Mouse (Mus musculus) lung, postnatal 14 days (tissue): ENCODE data around the gene Wdr53.
"Not testable (repeated sequence)": the region's sequence is repeated elsewhere in the genome, so short reads cannot be mapped to it uniquely, and the experiment has no call there.

Experiments used
- DNase-seq: peaks from one replicate; pipeline ENCODE4 v3.0.0; 2021

The Wdr53 gene

DNA sequence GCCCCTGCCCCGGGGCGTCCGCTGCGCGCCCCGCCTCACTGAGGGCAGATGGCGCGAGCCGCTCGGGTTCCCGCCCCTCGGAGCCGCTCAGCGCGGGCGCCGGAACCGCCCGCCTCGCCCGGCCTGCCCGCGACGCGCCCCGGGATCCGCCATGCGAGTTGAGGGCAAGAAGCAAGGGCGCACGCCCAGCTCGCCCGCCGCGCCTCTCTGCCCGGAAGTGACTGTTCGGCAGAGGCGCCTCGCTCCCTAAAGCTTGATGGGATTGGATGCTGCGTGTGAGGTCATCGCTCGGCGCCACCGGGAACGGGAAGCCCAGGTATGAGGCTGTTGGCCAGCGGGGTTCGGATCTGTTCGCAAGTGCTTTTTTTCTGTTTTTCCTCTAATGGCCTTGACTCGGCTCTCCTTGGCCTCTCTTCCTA lies at the start of gene Wdr53, which contains the start of gene Fbxo45:
Gene Wdr53 (plus strand): TSS at position 276 of the 419 bp plus-strand sequence.
Gene Fbxo45 (minus strand): TSS at position 207 of the 419 bp plus-strand sequence.
- peak; percentile 96 for DNase-seq

DNA sequence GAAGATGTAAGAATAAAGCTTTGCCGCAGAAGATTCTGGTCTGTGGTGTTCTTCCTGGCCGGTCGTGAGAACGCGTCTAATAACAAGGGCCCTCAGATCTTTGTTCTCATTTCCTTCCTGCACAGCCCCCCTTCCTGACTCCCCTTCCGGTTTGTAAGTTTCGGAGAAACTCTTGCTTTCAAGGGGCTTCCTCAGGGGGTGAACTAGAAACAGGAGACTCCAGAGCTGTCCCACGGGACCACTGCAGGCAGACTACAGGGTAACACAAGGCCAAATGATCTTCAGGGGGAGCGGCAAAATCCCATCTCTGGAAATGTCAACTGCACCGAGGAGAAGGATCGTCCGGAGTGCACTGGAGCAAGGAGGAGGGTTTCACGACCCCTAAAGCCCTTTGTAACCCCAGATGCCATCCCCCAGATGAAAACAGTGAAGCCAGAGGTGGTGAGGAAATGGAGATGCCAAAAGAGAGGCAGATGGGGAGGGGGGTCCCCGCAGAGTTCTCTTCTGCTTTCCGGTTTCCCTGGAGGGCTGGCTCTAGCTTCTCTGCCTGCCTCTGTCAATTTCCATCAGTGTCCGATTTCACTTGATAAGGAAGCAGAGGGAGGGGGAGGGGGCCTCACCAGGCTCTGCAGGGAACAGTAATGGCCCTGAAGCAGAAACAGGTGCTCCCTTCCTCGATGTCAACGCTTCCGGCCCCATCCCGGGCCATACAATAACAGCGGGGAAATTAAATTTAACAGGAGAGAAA lies 46.6 kb upstream of the Wdr53 start:
- peak; percentile 49 for DNase-seq

DNA sequence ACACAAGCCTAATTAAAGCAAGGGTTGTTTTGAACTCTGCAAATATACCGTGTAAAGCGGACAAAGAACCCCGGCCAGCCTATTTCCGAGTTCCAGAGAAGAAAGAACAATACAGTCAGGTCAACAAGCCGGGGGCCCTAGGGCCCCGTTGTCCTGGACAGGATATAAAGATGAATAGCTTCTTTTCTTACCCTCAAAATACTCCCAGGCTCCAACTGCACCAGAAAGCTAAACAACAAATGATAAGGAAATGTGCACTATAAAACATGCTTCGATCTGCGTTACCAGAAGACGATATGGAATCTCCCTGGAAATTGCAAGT lies 46.1 kb upstream of the Wdr53 start:
- no peak for DNase-seq

DNA sequence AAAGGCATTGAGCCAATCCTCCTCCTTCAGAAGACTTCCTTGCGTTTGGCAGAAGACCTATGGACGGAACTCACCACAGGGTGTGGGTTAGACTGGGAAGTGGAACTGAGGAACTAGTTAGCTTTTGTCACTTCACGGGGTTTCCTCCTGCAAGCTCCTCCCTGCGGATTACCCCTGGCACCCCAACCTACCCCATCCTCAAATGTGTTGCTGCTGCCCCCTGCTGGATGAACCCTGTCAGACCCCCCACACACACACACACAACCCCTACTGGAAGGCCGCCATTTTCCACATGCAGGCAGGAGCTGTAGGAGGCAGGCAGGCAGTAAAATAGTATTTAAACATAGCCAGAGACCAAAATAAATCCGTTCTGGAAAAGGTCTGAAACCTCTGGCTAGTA lies 44.3 kb upstream of the Wdr53 start:
- peak; percentile 81 for DNase-seq

DNA sequence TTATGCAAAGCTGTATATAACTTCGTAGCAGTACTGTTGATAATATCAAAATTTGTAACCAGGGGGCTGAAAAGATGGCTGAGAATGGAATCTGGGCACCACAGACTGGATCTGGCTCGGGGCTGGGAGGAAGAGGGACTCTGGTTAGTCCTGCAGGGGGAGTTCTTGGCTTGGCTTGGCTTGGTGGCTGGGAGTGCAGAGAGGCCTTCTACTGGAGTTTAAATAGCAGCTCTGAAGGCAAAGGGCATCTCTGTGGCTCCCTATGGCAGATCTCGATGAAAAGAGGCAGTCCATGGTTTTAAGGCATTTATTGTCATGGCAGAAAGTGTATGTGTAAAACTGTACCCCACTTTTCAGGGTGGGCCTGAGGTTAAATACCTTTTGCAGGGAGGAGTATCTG lies 42.1 kb upstream of the Wdr53 start:
- peak; percentile 31 for DNase-seq

DNA sequence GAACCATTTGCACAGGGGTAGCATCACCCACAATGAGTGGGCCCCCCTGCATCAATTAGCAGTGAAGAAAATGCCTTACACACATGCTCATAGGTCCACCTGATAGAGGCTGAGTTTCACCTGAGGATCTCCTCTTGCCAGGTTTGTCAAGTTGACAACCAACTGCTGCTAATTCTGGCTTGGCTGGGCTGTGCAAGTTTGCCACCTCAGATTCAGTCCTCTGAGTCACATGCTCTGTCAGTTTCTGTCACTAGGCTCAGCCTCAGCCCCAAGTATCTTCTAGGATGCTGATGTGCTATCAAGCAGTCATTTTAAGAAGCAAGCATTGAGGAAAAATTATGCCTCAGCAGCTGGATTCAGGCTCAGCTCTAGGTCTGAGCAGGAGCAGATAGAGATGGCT lies 32.9 kb upstream of the Wdr53 start:
- no peak for DNase-seq

DNA sequence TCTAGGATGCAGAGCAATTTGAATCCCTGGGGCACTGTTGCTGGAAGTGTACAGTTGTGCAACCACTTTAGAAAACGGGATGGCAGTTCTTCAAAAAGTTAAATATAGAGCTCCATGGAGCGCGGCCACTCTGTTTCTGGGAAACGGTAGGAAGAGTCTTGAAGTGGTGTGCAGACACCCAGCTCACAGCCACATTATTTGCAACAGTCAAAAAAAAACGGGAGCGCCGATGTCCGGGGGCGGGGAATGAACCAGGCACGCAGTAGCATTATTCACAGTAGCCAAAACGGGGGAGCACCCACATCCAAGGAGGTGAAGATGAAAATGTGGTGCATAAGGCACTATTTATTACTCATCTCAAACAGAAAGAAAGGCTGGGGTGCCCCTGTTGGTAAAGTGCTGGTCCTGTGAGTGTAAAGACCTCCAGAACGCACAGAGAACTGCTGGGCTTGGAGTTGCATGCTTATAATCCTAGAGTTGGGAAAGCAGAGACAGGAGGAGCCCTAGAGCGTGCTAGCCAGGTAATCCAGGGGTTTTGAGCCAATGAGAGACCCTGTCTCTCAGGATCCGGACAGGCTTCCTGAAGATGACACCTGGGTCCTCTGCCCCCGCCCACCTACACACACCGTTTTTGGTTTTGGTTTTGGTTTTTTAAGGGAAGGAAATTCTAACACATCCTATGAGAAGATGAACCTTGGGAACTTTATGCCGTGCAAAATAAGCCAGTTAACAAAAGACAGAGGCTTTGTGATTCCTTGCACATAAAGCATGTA lies 32.0 kb upstream of the Wdr53 start:
- DNase-seq, result no peak

DNA sequence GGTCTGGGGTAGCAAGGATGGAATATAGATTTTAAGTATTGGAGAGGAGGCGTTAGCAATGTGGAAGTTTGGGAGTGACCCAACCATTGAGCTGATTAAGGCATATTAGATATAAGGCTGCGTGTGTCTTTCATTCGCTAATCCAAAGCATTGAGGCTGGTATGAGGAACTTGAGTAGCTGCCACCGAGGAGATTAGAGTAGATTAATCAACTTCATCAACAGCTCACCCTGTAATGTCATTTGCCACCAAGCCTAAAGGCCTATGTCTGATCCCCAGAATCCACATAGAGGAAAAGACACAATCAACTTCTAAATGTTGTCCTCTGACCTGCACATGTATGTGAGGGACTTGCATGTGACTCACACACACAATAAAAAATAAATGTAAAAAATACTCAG lies 25.2 kb upstream of the Wdr53 start:
- DNase-seq, result no peak

DNA sequence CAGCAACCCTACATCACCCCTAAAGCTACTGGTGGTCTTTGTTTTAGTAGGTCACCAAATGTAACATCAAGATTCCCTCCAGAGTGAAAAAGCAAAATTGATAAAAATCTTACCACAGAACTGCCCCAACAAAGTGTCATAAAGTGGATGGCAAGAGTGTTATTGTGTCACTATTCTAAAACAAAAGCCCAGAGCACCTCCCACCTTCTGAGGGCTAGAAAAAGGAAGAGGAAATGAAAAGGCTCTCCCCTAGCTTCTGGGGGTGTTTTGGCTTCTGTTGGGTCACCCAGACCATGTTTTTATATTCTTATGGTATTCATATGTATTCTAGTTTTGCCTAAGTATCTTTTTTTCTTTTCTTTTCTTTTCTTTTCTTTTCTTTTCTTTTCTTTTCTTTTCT lies 24.6 kb upstream of the Wdr53 start:
- no peak for DNase-seq

DNA sequence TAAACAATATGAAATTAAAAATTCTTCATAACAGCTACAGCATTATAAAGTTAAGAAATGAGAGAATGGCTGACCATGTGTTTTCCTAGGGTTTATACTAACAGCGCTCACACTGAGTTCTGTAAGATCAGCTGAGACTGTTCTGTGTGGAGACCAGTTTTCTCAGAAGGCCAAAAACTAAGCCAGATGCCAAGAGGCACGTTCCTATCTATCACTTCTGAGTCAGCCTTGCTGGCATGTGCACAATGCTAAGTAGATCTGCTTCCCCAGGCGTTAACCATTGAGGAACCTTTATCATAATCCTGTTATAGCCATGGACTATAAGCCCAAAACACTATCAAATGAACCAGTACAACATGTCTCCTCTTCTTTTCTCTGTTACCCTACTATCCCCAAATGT lies 15.0 kb upstream of the Wdr53 start:
- DNase-seq, result not testable (repeated sequence)

DNA sequence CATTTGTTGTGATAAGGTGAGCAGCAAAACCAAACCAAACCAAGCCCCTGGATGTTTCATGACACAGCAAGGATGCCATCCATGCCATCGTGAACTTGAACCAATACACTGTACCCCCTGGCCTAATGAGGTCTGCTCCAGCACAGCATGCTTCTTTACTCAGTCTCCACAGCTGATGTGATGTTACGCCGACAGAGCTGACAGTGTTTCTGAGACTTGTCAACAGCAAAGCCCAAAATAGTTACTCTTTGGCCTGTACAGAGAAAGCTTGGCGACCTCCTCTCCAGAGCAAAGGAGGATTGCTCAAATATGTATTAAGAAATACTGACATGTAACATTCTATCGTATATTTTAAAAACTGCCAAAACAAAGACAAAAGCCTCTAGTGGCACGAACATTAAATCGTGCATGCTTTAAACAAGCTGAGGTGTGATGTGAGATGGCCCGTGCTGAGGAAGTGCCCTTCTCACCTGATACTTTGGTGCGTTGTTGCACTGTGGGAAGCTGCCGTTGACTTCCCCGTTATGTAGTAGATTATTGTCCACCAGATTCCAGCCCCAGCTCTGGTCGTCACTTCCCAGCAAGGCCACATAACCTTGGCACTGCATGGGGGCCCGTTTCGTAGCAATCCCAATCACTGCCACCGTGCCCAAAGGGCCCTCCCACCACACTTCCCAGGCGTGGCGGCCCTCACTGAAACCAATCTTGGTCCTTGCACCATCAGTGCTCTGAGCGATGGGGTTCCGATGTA lies 8.9 kb upstream of the Wdr53 start:
- peak; percentile 28 for DNase-seq

DNA sequence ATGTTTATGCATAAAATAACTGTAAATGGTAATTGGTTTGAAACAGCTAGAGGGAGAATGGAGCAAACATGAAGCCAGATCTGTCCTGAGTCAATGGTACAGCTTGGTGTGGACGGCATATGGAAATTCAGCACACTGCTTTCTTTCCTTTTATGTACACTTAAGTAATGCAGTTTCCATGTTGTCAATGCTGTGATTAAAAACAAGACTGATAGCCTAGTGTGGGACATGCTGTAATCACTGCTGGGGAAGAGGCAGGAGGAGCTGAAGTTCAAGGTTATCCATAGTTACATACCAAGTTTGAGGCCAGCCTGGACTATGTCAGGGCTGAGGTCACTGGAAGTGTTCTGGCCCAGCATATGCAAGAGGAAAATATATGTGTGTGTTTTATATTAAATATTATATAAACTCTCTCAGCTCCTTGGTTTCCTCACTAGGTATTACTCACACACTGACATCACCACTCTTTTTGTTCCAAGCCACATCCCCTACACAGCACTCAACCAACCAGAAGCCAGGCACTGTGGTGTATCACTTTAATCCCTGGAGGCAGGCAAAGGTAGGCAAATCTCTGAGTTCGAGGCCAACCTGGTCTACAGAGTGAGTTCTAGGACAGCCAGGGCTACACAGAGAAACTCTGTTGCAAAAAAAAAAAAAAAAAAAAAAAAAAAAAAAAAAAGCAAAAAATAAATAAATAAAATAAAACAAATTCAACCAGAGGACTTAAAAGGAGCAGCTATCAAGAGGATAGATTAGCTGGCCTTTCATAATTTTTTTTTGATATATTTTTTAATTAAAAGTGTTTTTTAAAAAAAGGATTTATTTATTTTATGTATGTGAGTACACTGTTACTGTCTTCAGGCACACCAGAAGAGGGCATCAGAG lies 7.4 kb upstream of the Wdr53 start:
- DNase-seq, result no peak

DNA sequence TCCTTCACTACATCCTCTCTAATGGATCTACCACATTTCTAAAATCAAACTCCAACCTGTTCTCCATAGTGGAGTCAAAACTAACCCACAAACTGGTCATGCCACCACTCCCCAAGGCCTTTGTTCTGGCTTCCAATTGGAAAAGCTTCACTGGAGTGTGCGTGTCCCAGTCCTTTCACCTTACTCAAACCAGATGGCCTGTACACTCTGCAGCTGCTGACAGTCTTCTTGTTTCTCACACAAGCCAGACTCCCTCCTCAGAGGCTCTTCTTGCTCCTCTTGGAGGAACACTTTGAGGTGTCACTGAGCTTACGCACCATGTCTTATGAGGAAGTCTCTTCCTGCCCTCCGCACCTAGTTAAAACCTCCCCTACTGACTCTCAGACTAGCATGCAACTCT lies 3.1 kb upstream of the Wdr53 start:
- no peak for DNase-seq

DNA sequence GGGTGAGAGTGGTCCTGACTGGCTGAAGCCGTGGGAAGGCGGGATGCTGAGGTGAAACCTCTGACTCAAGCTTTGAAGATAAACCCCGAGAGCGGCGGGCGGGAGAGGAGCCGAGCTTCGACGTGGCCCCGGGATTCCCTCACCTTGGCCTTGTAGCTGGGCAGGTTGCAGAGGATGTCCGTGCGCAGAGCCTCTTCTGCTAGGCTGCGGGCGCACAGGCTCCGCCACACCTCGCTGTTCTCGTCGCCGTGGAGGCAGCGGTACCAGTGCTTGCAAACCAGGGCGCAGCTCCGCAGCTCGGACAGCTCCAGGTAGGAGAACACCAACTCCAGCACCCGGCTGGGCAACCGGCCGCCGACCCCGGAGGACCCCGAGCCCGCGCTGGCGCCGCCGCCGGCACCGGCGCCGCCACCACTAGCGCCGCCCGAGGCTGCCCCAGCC lies 656 bp upstream of the Wdr53 start:
- DNase-seq, result peak; percentile 33

DNA sequence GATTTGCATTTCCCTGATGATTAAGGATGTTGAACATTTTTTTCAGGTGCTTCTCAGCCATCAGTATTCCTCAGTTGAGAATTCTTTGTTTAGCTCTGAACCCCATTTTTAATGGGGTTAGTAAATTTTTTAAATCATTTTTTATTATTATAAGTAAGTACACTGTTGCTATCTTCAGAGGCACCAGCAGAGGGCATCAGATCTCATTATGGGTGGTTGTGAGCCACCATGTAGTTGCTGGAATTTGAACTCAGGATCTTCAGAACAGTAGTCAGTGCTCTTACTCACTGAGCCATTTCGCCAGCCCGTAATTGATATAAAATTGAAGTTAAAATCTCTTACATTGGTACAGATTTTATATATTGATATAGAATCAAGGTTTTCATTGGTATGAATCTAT lies 17.2 kb downstream of the Wdr53 start:
- DNase-seq, result peak; percentile 45

DNA sequence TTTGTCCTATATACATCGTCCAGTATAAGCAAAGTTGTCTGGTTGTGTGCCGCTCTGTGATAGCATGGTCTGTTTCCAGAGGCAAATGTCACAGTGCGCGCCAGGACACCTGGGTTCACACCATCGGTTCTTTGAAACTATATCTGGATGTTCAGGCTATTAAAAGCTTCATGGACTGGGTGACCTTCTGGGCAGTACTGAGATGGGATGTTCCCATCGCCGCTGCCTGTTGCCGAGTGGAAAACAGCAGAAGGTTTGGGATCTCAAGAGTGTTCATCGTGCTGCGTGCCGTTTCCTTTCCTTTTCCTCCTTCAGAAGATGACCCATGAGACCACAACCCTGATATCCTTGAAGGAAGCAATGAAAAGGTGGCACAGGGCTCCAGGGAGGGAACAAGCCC lies 24.3 kb downstream of the Wdr53 start, which contains the start of gene Smco1:
Gene Smco1 (plus strand): TSS at position 178 of the 400 bp plus-strand sequence.
- DNase-seq, result no peak

DNA sequence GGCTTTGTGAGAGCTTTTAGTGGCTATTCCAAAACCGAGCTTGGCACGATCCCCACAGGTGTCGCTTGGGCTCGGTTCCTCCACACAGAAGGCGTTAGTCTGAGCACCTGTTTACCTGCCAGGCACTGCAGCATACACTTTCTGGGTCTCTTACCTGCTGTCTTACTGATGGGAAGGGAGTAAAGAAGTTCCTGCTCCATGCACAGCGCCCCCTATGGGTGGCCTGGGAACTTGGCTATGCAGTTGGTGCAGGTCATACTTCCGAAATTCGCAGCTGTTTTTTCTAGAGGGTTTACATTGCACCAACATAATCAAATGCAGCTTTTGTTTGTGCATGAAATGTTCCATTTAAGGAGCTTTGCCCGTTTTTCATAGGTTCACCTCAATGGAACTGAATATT lies 26.3 kb downstream of the Wdr53 start:
- DNase-seq, result peak; percentile 10

DNA sequence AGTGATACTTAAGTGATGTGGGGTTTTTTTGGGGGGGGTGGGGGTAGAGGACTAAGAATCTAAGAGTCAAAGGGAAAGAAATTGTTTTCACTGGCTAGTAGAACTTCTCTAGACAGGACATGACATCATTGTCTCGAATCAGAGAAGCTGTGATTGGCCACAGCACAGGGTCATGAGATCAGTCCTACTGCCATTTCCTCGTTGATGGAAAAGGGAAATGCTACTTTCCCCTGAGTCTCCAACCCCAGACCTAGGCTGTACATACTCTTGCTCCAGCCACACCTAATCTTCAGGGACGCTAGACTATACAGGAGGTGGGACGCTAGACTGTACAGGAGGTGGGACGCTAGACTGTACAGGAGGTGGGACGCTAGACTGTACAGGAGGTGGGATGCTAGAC lies 28.0 kb downstream of the Wdr53 start:
- DNase-seq, result no peak

DNA sequence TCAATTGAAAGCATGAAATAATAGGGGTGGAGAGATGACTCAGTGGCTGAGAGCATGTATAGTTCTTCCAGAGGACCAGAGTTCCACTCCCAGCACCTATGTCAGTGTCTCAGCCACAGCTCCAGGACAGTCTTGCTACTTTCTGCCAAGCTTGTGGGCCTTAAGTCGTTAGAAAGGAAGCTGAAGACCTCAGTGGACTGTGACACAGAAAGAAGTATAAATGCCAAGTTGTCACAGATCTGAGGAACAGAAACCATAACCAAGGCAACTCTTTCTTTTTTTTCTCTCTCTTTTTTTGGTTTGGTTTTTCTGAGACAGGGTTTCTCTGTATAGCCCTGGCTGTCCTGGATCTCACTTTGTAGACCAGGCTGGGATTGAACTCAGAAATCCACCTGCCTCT lies 28.8 kb downstream of the Wdr53 start:
- DNase-seq, result no peak

DNA sequence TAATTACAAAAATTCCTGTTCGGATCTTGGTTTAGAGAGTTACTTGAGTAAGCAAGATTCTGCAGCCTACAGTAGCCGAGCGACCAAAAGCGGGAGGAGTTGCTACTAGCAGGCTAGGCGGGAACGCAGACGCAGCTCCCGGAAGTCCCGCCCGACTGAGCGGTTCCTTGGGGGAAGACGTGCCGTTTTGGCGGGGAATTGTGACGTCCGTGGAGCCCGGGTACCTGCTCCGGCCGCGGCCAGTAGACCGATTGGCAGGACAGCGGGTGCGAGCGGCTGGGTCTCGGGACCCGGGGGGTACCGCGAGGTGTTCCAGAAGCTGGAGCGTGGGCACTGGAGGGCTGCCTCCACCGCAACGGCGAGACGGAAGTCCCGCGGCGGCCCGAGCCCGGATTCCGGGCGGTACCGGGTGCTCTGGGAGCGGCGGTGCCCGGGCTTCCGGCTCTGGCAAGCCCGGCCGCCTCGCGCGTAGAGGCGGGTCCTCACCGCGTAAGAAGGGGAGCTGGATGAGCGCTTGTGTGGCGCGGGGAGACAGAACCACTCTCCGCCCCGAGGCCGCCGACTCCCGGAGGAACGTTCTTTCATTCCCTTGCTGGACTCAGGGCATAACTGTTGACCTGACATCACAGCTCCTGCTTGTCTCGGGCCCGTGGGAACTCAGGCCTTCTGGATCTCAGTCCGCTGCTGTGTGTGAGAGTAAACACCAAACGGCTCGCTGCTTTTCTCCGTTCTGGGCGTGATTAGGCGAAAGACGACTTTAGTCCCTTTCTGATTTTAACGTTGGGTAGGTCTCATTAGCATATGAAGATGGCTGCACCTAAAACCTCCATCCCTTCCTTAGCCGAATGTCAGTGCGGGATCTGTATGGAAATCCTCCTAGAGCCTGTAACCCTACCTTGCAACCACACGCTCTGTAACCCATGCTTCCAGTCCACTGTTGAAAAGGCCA lies 30.6 kb downstream of the Wdr53 start, which contains the start of gene Rnf168:
Gene Rnf168 (plus strand): TSS at position 152 of the 949 bp plus-strand sequence.
- peak; percentile 92 for DNase-seq

DNA sequence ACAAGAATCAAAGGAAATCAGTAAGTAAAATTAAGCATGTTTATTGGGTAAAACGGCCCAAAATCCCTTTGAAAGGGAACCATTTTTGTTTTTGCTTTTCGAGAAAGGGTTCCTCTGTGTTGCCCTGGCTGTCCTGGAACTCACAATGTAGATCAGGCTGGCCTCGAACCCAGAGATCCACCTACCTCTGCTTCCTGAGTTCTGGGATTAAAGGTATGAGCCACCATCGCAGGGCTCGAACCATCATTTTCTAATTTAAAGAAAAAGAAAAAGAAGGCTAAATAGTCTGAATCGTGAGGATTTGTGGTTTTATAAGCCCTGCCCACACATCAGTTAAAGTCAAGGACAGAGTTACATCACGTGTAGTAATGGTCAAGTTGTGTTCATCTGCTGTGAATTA lies 31.4 kb downstream of the Wdr53 start:
- DNase-seq, result no peak
